Mouse (Mus musculus) MEL-GATA-1-ER (cell line): ENCODE measurements around the gene Polr2i.
A peak's percentile ranks its signal among the peaks of the same experiment; 100 is the strongest.
"Not testable (repeated sequence)": the region's sequence is repeated elsewhere in the genome, so short reads cannot be mapped to it uniquely, and the experiment has no call there.

ENCODE experiments used
- DNase-seq: peaks from one replicate; pipeline ENCODE4 v3.0.0-alpha.2; 2012; ENCODE audit warnings: low read depth; ENCODE audit errors: extremely low read depth

Gene Polr2i

DNA sequence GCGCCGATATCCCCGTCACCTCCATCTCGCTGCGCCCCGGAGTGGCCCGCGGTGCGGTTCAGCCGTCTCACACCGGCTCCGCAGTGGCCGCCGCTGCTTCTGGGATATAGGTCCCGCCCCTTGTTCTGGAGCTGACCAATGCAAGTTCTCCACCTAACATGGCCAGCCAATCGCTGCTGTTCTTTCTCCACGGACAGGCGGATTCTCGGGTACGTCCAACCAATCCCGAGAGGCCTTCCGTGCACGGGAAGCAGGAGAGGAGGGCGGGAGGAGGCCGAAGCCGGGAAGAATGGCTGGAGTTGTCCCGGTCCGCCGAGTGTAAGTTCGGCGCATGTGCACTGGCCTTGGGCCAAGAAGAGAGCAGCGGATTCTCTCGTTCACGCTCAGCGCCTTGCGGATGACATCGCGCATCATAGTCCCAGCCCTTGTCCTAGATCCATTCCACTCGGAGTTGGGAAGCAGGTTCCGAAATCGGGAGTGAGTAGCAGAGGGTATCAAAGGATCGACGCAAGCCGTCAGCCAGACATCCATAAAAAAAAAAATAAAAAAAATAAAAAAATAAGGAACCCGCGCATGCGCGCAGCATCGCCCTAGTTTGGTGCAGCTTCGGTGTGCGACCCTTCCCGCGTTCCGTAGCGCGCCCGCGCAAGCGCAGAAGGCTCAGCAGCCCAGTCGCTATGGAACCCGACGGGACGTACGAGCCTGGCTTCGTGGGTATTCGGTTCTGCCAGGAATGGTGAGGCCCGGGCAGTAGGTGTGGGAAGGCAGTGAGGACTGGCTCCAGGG, at the start of gene Polr2i, which contains the start of gene Tbcb:
Gene Polr2i, plus strand, starts transcription at position 280 of the 786 bp plus-strand sequence.
Gene Tbcb, minus strand, starts transcription at position 604 of the 786 bp plus-strand sequence.
- DNase-seq, result peak; percentile 98

DNA sequence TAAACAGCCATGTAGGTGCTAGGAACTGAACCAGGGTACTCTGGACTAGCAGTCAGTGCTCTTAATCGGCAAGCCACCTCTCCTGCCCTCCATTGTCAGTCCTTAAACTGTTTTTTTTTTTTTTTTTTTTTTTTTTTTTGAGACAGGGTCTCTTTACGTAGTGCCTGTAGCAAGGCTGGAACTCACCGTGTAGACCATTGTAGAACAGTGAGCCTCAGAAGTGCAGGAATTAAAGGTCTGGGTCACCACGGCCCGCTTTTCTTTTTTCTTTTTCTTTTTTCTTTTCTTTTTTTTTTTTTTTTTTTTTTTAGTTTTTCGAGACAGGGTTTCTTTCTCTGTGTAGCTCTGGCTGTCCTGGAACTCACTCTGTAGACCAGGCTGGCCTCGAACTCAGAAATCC, 48.6 kb upstream of the Polr2i start:
- not testable (repeated sequence) for DNase-seq

GRCm38 (mm10) chr7:30183879-30184289, 47.9 kb upstream of the Polr2i start, which contains the start of gene Cox7a1:
Gene Cox7a1 (plus strand): TSS chr7:30184144.
- DNase-seq, result peak; percentile 92

- no peak for DNase-seq
Measured at GRCm38 (mm10) chr7:30184641-30185348, 47.0 kb upstream of the Polr2i start.

GRCm38 (mm10) chr7:30188344-30189115, 43.2 kb upstream of the Polr2i start:
- no peak for DNase-seq

- DNase-seq, result no peak
Measured at GRCm38 (mm10) chr7:30189116-30189491, 42.6 kb upstream of the Polr2i start.

GRCm38 (mm10) chr7:30192088-30192487, 39.7 kb upstream of the Polr2i start:
- no peak for DNase-seq

GRCm38 (mm10) chr7:30193013-30193412, 38.7 kb upstream of the Polr2i start:
- DNase-seq, result no peak

GRCm38 (mm10) chr7:30193581-30194100, 38.1 kb upstream of the Polr2i start:
- DNase-seq, result peak; percentile 56

- no peak for DNase-seq
Measured at GRCm38 (mm10) chr7:30194101-30194831, 37.5 kb upstream of the Polr2i start.

- DNase-seq, result peak; percentile 80
Measured at GRCm38 (mm10) chr7:30194884-30195283, 36.9 kb upstream of the Polr2i start.

DNA sequence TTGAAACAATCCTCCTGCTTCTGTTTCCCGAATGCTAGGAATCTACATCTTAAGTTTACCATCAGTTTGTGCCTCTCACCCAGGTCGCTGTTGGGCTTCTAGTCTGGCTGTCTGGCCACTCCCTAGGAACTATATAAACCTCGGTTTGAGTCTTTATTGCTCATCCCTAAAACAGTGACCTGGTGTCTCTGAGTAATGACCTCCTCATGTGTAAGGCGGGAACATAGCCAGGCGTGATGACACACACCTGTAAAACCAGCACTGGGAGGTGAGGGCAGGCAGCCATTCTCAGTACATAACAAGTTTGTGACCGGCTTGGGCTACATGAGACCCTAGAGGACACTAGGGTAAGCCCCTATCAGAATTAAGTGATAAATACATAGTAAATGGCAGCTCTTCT, 36.3 kb upstream of the Polr2i start:
- DNase-seq, result no peak

DNA sequence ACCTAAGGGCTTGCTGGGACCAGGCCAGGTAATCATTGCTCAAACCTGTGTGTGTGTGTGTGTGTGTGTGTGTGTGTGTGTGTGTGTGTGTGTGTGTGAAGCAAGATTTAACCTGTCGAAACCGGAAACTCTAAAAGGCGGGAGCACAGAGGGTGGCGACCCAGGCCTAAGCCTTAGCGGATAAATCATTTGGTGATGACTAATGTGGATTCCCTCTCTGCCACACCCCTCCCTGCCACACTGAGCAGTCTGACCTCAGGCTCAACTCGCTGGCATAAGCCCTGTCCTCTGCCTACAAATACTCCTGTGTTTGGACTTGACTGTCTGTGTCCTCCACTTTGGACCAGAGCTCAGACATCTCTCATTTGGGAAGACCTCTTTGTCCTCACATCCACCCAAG, 35.6 kb upstream of the Polr2i start:
- DNase-seq, result no peak

GRCm38 (mm10) chr7:30197592-30198129, 34.1 kb upstream of the Polr2i start:
- DNase-seq, result no peak

- peak; percentile 71 for DNase-seq
Measured at GRCm38 (mm10) chr7:30198481-30198971, 33.2 kb upstream of the Polr2i start, which contains the start of gene Capns1. Gene Capns1 (minus strand): TSS chr7:30198811.

DNA sequence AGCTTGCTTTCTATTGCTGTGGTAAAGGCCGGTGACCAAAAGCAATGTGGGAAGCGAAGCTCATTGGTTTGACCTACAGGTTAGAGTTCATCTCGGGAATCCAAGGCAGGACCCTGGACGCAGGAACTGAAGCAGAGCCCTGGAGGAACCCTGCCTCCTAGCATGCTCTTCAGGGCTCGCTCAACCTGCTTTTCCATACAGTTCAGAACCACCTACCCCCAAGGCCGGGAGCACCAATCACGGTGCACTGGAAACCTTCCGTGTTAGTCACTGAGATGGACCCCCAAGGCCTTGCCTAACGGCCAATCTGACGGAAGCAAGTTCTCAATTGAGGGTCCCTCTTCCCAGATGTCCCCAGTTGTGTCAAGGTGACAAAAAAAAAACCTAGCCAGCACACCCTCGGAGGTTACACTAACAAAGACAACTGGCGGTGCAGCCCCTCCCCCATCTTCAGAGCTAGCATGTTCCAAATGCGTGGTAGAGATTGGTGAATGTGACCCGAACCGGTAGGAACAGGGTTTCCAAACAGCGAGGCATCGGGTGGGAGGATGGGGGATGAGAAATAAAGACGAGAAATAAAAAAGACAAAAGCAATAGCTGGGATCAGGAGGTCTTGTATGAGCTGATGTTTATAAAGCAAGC, 32.1 kb upstream of the Polr2i start:
- no peak for DNase-seq

DNA sequence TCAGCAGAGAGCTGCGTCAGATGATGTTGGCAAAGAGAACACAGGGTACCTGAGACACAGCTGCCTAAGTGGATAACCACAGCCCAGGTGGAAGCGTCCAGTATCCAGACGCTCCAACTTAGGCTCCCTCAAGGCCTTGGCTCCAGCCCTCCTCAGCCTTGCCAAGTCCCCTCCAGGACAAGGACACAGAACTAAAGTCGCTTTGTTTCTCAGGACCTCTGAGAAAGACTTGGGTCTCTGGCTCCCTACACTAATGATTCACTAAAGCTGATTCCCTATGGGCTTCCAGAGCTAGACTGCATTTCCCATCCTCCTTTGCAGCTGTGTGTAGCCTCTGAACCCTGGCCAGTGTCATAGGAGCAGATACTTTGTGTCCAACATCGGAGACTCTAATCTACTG, 31.5 kb upstream of the Polr2i start:
- DNase-seq, result no peak

DNA sequence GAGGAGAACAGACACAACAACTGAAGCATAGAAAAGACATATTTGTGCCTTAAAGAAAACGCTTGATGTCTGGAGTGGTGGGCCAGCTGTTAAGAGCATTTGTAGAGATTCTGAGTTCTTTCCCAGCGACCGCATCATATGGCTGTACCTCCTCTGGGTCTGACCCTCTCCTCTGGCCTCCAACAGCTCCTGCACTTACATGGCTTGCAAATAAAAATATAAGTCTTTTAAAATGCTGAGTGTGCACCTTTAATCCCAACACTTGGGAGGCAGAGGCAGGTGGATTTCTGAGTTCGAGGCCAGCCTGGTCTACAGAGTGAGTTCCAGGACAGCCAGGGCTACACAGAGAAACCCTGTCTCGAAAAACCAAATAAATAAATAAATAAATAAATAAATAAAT, 31.1 kb upstream of the Polr2i start:
- DNase-seq, result not testable (repeated sequence)

DNA sequence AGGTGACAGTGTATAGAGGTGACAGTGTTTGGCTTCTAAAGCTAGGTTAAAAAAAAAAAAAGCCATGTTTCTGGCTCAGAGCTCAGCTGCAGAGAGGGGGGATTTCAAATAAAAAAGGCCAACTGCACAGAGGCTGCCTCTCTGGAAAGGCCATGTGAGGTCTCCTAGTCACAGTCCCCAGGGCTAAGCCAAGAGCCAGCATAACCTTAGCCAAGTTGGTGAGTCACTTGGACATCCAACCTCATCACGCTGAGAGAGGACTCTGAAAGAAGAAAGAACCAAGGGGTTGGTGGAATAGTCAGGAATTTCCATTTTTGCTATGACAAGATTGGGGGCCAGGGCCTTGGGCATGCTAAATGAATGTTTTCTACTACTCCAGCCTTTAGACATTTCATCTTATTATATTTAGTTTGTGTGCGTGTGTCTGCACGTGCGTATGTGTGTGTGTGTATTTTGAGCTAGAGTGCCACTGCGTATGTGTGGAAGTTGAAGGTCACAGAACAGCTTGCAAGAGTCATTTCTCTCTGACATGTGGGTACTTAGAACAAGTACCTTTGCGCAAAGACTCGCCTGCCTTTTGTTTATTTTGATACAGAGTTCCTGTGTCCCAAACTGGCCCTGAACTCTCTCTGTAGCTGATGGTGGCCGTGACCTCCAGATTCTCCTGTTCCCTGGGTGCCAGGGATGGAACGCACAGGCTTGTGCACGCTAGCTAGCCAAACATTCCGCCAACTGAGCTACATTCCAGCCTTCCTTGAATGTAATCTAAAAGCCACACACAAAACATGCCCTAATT, 28.7 kb upstream of the Polr2i start:
- no peak for DNase-seq
